Mouse (Mus musculus) layer of hippocampus, adult 9-11 months (tissue): Measurements from ENCODE around the gene Ifnlr1.
"Not testable (repeated sequence)": the region's sequence is repeated elsewhere in the genome, so short reads cannot be mapped to it uniquely, and the experiment has no call there.

Experiments
- DNase-seq: peaks from one replicate; pipeline ENCODE4 v3.0.0; 2022

Ifnlr1 gene

DNA sequence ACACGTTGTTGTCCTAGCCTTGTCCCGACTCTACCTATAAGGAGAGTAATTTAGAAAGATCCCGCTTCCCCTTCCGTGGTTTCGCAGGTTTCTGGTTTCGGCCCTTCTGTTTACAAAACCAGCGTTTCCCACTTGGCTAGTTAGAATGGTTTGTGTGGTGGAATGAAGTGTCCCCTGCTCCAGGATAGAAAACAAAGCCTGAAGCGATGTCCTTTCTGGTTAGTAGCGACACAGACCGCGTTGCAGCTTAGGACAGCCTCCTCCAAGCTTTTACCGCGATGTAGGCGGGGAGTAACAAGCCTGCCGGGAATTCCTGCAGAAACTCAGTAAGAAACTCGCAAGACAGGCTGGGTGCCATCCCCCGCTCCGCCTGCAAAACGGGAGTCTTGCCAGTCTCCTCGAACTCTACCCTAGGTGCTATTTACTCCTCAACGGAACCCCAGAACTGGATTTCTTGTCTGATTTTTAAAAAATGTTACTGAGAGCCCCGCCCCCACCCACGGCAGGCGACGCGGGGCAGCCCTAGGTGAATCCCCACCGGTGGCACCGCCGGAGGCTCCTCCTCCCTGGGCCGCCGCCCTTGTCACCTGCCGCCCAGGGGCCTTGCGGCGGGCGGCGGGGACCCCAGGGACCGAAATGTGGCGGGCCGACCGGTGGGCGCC lies at the start of gene Ifnlr1:
Gene Ifnlr1 (plus strand): TSS at position 382 of the 662 bp plus-strand sequence.
- peak; percentile 10 for DNase-seq

- DNase-seq, result not testable (repeated sequence)
These were observed 44.6 kb upstream of the Ifnlr1 start for GRCm38 (mm10) chr4:135641302-135642079.

DNA sequence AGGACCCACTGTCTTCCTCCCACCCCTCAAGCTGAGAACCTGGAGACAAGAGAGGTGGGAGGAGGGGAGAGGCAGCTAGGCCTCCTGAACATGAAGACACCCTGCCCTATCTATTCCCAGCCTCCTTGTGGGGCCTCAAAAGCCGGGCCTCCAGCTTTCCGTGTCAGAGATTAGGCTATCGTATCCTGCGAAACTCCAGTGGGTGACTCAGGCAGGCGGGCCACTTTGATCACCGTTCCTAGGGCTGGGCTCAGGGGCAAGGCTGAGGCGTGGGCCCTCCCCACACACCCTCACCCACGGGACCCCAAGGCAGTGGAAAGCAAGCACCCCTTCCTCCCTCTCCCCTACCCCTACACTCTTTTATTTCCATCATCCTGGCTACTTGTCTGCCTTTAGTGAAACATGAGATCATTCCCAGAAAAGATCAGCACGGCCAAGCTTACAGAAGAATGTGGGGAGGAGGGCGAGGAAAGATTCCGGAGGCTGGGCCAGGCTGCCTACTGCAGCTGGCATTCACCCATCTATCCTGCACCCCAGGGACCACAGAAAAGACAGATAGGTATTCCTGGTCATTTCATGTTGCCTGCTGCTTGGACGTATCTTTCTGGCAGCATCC lies 41.0 kb upstream of the Ifnlr1 start:
- DNase-seq, result no peak

DNA sequence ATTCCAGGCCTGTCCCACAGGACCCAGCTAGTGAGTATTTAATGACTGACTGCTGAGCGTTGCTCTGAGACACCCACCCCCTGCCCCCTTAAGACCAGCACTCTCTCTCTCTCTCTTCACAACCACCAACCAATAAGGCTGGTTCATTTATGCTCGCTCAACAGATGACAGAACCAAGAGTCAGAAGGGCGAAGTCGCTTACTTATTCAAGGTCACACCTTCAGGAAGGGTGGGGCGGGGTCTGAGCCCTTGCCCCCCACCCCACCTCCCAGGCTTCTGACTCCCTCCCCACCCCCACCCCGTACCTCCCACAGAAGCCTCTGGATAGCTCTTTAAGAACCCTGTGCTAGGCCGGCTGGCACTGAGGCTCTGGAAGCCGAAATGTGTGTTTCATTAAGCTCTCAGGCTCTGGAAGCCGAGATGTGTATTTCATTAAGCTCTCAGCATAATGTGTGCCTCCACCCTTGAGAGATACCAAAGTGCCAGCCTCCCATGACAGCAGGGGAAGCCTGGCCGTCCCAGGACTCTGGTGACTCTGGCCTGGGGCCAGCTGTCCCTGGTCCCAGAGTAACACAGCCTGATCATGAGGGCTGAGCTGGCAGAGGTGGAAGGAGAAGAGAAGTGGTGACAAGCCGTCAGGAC lies 33.0 kb upstream of the Ifnlr1 start:
- no peak for DNase-seq

DNA sequence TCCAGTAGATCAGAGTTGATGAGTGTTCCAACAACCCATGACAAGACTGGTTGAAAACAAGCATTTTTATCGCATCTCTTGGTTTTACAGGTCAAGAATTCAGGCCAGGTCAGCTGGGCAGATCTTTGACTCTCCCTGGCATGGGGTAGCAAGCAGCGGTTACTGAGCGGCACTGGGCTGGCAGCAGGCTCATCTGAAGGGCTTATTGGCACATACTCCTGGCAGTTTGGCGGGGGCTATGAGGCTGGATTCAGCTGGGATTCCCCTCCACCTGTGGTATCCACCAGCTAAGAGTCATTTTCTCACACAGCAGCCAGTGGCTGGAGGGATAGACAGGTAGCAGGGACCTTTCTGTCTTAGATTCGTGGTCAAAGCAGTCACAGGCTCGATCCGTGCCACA lies 32.1 kb upstream of the Ifnlr1 start:
- no peak for DNase-seq

DNA sequence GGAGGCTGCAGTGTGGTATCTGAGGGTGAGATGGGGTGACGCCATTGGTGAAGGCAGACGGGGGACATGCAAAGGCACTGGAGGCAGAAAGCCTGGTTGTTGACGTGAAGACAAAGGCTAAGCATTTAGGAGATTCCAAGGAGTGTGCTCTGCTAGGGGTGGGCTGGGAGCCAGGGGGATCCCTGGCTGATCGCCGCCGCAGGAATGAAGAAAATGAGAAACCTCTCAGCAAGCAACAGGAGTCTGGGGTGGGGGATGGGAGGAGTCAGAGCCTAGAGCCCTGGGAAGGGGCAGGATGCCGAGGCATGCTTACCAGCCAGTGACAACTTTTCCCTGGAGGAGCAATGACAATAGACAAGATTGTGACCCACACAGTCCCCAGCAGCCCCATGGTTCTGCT lies 30.6 kb upstream of the Ifnlr1 start:
- DNase-seq, result no peak

- no peak for DNase-seq
These were observed 29.9 kb upstream of the Ifnlr1 start for GRCm38 (mm10) chr4:135656094-135656589.

DNA sequence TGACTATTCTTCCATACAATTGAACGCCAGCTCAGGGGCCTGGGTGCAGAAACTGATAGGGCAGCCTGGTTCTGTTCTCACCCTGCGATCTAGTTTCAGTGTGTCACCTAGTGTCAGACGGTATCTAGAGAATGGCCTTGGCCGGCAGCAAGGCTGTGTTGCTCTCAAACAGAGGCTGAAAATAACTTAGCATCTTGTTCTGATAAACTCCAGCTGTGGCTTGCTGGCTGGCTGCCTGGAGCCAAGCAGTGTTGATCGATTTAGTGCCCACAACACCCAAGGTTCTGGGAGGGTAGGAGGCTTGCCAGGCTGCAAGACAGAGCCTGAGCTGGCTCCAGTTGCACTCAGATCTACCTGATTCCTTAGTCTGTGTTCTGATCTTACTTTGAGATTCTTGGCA lies 27.6 kb upstream of the Ifnlr1 start:
- DNase-seq, result no peak

- DNase-seq, result no peak
These were observed 27.2 kb upstream of the Ifnlr1 start for GRCm38 (mm10) chr4:135658899-135659298.

DNA sequence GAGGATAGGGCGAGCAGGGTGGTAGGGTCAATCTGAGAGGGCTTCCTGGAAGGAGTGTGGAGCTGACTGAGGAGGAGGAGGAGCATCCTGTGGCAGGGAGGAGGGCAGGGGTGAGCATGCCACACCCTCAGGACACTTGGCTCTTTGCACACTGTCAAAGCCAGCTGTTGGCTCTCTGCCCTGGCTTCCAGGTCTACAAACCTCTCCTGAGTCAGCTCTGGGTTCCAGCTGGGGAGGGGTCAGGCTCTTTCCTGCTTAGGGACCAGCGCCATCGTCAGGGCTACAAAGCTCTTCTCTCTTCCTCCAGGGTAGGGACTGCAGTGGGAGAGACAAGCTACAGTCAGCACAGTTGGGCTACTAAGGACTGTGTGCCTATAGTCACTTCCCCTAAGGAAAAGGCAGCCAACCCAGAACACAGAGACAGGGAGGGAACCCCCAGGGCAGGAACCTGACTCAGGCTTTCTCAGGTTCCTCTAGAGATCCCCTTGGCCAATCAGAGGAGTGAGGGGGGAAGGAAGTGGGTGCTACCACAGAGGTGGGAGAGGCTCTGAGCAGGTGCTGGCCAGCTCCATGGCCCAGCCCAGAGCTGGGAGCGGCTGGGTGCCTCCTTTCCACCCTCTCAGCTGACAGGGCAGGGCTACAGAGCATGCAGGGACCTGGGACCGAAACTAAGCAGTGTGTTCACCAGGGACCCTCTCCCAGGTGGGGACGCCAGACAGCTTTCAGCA lies 24.8 kb upstream of the Ifnlr1 start:
- no peak for DNase-seq

GRCm38 (mm10) chr4:135661994-135662393 lies 24.1 kb upstream of the Ifnlr1 start:
- DNase-seq, result no peak

GRCm38 (mm10) chr4:135664656-135665055 lies 21.4 kb upstream of the Ifnlr1 start:
- no peak for DNase-seq

- no peak for DNase-seq
These were observed 19.7 kb upstream of the Ifnlr1 start for GRCm38 (mm10) chr4:135666192-135666975.

DNA sequence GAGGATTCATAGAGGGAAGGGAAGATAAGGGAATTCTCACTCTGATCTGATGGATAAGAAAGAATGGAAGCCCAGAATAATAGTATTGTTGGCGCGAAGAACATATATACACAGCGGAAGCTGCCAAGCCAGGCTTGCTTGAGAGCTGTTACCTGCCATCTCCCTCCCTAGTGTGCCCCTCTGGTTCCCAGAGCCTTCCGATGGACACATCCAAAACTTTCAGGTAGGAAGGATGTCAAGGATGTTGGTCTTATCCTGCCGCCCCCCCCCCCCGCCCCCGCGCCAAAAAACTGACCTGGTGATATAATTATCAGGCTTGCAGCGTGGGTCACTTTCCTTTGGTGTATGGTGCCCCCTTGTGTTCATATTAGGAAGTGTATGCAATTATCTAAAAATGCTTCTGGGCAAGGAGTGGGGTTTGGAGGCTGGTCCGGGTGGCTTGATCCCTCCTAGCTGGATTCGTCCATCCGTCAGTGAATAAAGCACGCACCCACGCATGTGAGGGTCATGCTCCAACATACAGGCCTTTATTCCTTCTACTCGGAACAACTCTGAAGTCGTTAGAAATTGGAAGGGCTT lies 18.7 kb upstream of the Ifnlr1 start:
- DNase-seq, result no peak

DNA sequence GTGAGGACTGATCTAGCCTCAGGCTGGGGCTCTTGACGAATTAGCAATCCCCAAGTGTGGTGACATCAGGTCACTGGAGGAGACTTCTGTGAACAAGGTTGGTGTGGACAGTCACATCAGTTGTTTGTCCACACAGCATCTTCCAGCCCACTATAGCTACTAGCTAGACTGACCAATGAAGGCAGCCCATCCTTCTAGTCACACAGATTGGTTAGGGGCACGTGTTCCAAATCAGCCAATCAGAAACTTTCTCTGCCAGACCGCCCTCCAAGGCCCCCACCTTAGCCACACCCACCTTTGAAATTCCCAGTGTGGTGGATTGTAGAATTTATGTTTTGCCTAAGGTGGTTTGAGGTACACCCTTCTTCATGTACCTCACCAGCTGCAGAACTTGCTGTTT lies 12.6 kb upstream of the Ifnlr1 start:
- DNase-seq, result no peak

GRCm38 (mm10) chr4:135674993-135675392 lies 11.1 kb upstream of the Ifnlr1 start:
- DNase-seq, result no peak

- DNase-seq, result no peak
These were observed 9.6 kb upstream of the Ifnlr1 start for GRCm38 (mm10) chr4:135676476-135676875.

GRCm38 (mm10) chr4:135679316-135679715 lies 6.8 kb upstream of the Ifnlr1 start:
- DNase-seq, result no peak

- no peak for DNase-seq
These were observed 4.3 kb upstream of the Ifnlr1 start for GRCm38 (mm10) chr4:135681789-135682188.

GRCm38 (mm10) chr4:135683553-135683952 lies 2.5 kb upstream of the Ifnlr1 start:
- DNase-seq, result no peak

- DNase-seq, result no peak
These were observed 1.4 kb upstream of the Ifnlr1 start for GRCm38 (mm10) chr4:135684731-135685130.
